Mouse (Mus musculus): ENCODE measurements around the gene Olfr120. TPM values are rescaled to one million over a fixed set of nuclear protein-coding genes. Genes with fewer than 3 reads are reported as not detected.
"Not testable (repeated sequence)": the region's sequence is repeated elsewhere in the genome, so short reads cannot be mapped to it uniquely, and the experiment has no call there.

Olfr120 gene
- not detected for total RNA-seq (2022)

GRCm38 (mm10) chr17:37721508-37721907 is at the start of gene Olfr120:
Olfr120 (plus strand) TSS chr17:37721808.
- DNase-seq (ENCODE audit: low spot score), result no peak

- DNase-seq (ENCODE audit: low spot score), result not testable (repeated sequence)
Observed at GRCm38 (mm10) chr17:37696264-37696663, 25.3 kb upstream of the Olfr120 start, which contains the start of gene Olfr119. Olfr119 (plus strand) TSS chr17:37696564.

GRCm38 (mm10) chr17:37738070-37738469 is 16.5 kb downstream of the Olfr120 start:
- no peak for DNase-seq (ENCODE audit: low spot score)

GRCm38 (mm10) chr17:37768307-37768706 is 46.7 kb downstream of the Olfr120 start, which contains the start of gene Olfr122:
Olfr122 (plus strand) TSS chr17:37768607.
- no peak for DNase-seq (ENCODE audit: low spot score)

Other genes starting within 250 kb of the Olfr120 start
- gene H2-M2, start 238.3 kb upstream of the Olfr120 start, total RNA-seq (2022), result under 1 TPM in 1 of 4 experiments, not detected in 3; 0.20 TPM
- not detected for gene Olfr110, start 229.3 kb upstream of the Olfr120 start, total RNA-seq (2022)
- gene Olfr111, start 213.8 kb upstream of the Olfr120 start, total RNA-seq (2022), result not detected
- not detected for gene Olfr112, start 152.4 kb upstream of the Olfr120 start, total RNA-seq (2022)
- not detected for gene Olfr113, start 144.1 kb upstream of the Olfr120 start, total RNA-seq (2022)
- gene Olfr114, start 129.1 kb upstream of the Olfr120 start, total RNA-seq (2022), result not detected
- not detected for gene Olfr115, start 94.7 kb upstream of the Olfr120 start, total RNA-seq (2022)
- not detected for gene Olfr116, start 94.6 kb upstream of the Olfr120 start, total RNA-seq (2022)
- gene Olfr117, start 58.0 kb upstream of the Olfr120 start, total RNA-seq (2022), result not detected
- gene Olfr118, start 54.8 kb upstream of the Olfr120 start, total RNA-seq (2022), result not detected
- not detected for gene Olfr119, start 25.2 kb upstream of the Olfr120 start, total RNA-seq (2022)
- not detected for gene Olfr121, start 27.0 kb downstream of the Olfr120 start, total RNA-seq (2022)
- not detected for gene Olfr122, start 46.8 kb downstream of the Olfr120 start, total RNA-seq (2022)
- not detected for gene Olfr123, start 71.7 kb downstream of the Olfr120 start, total RNA-seq (2022)
- not detected for gene Olfr124, start 78.1 kb downstream of the Olfr120 start, total RNA-seq (2022)
- not detected for gene Olfr125, start 111.1 kb downstream of the Olfr120 start, total RNA-seq (2022)
- gene Olfr126, start 125.7 kb downstream of the Olfr120 start, total RNA-seq (2022), result not detected
- gene Olfr127, start 178.6 kb downstream of the Olfr120 start, total RNA-seq (2022), result not detected
- gene Olfr128, start 198.7 kb downstream of the Olfr120 start, total RNA-seq (2022), result not detected
- gene Olfr761, start 231.3 kb downstream of the Olfr120 start, total RNA-seq (2022), result not detected

All from heart, adult 8-10 months (tissue).